Mouse (Mus musculus): ENCODE measurements at regions not wholly inside any gene's neighbourhood (a gene's known extent, or its start where the extent isn't known, plus 50 kb on each side); places are given as distances from the start of the nearest gene placed in this dataset.

GRCm38 (mm10) chr11:32903389-32903788 is 79.0 kb upstream of the Smim23 start:
- TF ChIP-seq CTCF (IDR thresholded peaks at IDR 0.05; ENCODE audit: low read depth, low read length) (no peak), TAL1 (conservative IDR thresholded peaks at IDR 0.05; ENCODE audit: low read depth, low read length) (no peak), GATA2 (IDR thresholded peaks at IDR 0.05; ENCODE audit: borderline replicate concordance, low read depth, low read length) (no peak), GATA1 (IDR thresholded peaks at IDR 0.05; ENCODE audit: borderline replicate concordance, low read length) (no peak)

Data from G1E (cell line).